Mouse (Mus musculus): ENCODE data around the gene Mef2a.

Mef2a gene

DNA sequence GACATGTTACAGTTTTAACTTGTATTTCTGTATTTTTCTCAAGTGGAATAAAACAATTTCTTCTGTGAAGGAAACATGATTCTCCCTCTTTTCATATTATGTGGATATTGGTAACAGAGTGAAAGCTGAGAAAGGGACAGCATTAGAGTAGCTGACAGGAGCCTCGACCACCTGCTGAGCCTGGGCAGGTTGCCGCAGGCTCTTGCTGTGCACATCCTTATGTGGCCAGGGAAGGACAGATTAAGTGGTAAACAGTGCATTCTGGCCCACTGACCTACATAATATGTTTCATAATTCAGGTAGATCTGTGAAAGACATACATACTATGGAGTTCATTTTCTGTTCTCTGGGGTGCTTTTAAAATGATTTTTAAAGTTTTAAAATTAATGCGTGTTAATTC is 144.3 kb downstream of the Mef2a start:
- POLR2A ChIA-PET, result interaction anchor here in 1 of 4 experiments (1.4 kb wide), 1 partner anchor 401 kb away, joined by 4 read pairs; no protein-coding TSS in a partner anchor
- CTCF ChIA-PET, result interaction anchor here (1.0 to 2.8 kb wide), 9 partner anchors 10 to 404 kb away, joined by 3 to 14 read pairs (median 5); no protein-coding TSS in a partner anchor

DNA sequence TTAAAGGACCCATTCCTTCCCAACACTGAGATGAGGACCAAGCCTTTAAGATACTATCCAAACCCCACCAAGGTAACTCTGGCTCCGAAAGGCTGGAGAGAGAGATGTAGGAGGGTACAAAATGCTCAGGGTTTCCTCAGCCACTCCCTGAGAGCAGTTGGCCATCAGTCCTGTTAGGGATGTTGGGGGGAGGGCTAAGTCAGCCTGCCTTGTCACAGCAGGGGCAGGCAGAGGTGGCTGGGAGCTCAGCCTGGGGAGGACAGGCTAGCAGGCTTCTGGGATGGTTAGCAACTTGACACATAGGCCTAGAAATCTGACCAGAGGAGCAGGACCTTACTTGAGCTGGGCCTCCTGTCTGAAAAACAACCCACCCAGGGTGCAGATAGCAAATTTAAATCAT is 145.1 kb downstream of the Mef2a start:
- POLR2A ChIA-PET, result interaction anchor here in 1 of 4 experiments (0.7 kb wide), 1 partner anchor 284 kb away, joined by 3 read pairs; no protein-coding TSS in a partner anchor
- CTCF ChIA-PET, result interaction anchor here in 1 of 4 experiments (1.1 kb wide), 1 partner anchor 29 kb away, joined by 3 read pairs; no protein-coding TSS in a partner anchor

DNA sequence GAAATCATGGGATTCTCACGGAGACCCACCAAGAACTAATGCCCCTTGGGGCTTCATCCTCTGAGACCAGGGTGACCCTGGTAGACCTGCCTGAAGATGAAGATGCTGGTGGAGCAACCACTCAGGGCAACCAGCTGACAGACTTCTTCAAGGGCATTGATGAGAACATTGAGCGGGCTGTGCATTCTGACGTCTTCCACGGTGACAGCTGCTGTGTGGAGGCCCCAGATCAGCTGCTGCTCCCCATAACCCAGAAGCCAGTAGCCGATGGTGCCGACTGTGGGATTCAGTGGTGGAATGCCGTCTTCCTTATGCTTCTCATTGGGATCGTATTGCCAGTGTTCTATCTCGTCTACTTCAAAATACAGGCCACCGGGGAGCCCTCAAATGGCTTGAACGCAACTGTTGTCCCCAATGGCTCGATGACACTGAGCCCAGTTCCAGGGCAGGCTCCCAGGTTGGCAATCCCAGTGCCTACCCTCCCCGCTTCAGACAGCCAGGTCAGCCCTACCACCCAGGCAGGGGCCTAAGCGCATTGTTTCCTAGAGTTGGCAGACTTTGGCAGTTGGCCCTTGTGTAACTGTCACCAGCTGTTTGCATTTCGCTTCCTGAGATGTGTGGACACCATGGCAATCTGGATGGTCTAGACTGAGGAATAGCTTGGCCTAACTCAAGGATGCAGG is 146.6 kb downstream of the Mef2a start:
- POLR2A ChIA-PET, result no interaction called here
- CTCF ChIA-PET, result no interaction called here

DNA sequence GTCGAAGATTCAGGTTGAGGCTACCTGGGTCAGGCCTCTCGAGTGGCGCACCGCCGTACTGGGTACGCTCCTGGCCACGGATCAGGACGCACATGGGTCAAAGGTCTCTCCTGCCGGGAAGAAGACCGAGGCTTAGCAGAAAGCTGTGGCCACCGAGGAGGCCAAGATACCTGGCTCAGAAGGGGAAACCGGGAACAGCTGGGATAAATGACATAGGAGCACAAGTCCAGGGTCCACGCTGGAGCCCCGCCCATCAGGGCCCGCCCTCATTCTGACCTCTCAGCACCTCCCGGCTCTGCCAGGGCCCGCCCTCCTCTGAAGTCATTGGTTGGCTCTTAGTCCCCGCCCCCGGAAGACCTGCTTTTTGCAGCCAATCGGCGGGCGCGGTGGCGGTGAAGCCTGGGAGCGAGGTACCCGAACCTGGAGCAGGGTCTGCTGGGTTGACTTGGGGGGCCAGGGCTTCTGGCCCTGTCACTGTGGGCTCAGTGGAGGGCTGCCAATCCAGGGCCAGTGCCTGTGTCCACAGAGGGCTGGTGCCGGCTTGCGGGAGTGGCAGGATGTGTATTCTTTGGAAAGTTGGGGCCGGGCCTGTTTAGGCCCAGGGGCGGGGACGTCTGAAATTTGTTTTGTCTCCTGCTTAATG is 150.3 kb downstream of the Mef2a start, which contains the start of gene Lysmd4:
TSS of gene Lysmd4 (plus strand) at position 325 of the 643 bp plus-strand sequence.
- CTCF ChIA-PET, result interaction anchor here in 2 of 4 experiments (0.6 to 0.7 kb wide), 2 partner anchors 23 kb away, joined by 3 read pairs; no protein-coding TSS in a partner anchor

DNA sequence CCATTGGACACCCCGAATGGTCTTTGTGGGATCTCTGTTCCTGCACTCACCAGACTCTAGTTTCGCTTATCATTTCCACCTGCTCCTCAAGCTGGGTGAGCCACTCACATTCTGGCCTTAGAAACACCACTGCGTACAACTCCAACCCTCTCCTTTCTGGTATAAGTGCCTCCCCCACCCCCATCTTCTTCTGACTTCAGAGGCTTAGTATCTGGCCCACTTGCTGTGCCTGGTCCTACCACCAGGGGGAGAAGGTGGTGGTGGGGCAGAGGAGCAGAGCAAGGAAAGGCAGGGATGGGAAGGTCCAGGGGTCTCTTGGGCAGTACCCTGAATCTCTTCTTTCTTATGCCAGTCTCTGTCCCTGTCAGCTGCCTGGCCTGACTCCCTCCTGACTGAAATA is 155.6 kb downstream of the Mef2a start:
- ChIA-PET CTCF (interaction anchor here in 3 of 4 experiments (0.6 to 2.2 kb wide), 3 partner anchors 12 to 524 kb away, joined by 3 to 5 read pairs (median 3); no protein-coding TSS in a partner anchor), POLR2A (interaction anchor here in 1 of 4 experiments (0.5 kb wide), 1 partner anchor 23 kb away, joined by 3 read pairs; no protein-coding TSS in a partner anchor)

More for the DNA sequence above, 150.3 kb downstream of the Mef2a start, which contains the start of gene Lysmd4:
- POLR2A ChIA-PET, result no interaction called here

DNA sequence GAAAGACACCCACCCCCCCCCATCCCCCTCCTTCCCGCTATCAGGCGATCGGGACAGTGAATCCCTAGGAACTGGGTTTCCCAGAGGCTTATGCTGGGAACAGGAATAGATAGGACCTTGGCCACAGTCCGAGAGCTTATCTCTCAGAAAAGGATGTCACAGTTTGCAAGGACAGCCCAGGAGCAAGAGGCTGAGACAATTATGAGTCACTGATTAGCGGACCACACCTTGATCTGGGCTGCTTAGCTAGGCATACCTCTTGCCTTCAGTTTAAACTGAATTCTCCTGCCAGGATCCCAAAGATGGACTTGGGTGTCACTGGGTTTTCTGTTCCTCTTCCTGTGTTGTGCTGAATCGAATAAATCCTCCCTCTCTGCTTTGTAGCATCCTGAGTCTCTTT is 156.3 kb downstream of the Mef2a start:
- POLR2A ChIA-PET, result no interaction called here
- CTCF ChIA-PET, result interaction anchor here in 1 of 4 experiments (1.2 kb wide), 1 partner anchor 13 kb away, joined by 3 read pairs; no protein-coding TSS in a partner anchor

DNA sequence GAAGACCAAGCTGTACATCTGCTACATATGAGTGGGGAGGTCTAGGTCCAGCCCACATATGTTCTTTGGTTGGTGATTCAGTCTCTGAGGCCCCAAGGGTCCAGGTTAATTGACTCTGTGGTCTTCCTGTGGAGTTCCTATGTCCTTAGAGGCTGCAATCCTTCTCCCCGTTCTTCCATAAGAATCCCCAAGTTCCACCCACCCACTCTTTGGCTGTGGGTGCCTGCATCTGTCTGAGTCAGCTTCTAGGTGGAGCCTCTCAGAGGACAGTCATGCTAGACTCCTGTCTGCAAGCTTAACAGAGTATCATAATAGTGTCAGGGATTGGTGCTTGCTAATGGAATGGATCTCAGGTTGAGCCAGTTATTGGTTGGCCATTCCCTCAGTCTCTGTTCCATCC is 159.1 kb downstream of the Mef2a start:
- POLR2A ChIA-PET, result interaction anchor here in 1 of 4 experiments (0.7 kb wide), 1 partner anchor 847 kb away, joined by 5 read pairs; no protein-coding TSS in a partner anchor
- CTCF ChIA-PET, result interaction anchor here in 2 of 4 experiments (1.5 to 2.1 kb wide), 2 partner anchors 14 kb away, joined by 4 to 6 read pairs; no protein-coding TSS in a partner anchor

DNA sequence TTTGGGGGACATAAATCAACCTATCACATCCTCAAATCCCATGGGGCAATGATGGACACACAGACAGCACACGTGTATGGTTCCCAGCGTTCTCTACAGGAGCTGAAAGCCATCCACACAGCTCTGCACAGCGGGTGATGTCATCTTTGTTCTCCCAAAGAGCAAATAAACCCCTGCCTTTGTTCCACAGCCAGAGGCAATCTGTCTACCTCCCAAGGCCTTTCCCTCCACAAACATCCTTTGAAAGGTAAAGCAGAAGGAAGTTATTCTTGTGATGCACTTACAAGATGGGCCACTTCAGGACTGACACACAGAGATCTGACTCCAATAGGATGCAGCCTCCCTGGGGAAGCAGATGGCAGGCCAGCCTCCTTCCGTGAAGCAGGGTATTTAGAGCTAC is 160.7 kb downstream of the Mef2a start:
- ChIA-PET POLR2A (no interaction called here), CTCF (interaction anchor here in 3 of 4 experiments (0.6 to 2.6 kb wide), 3 partner anchors 13 to 150 kb away, joined by 3 to 8 read pairs (median 8); no protein-coding TSS in a partner anchor)

DNA sequence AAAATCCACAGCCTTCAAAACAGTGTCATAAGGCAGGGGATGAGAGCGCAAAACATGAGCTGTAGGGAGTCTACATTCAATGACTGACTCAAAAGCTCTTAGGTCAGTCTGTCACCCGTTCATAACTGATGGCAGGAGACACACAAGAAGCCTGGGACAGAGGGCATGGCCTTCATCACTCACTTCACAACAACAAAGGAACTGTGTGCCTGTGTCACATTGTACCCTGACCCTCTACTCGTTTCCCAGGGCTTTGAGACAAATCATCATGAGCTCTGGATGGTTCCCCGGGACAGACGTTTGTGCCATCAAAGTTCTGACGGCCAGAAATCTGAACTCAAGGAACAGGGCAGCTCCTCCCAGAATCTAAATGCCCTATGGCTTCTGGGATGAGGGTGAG is 161.3 kb downstream of the Mef2a start:
- CTCF ChIA-PET, result interaction anchor here in 3 of 4 experiments (0.8 to 2.6 kb wide), 3 partner anchors 12 kb away, joined by 4 to 8 read pairs (median 8); no protein-coding TSS in a partner anchor

DNA sequence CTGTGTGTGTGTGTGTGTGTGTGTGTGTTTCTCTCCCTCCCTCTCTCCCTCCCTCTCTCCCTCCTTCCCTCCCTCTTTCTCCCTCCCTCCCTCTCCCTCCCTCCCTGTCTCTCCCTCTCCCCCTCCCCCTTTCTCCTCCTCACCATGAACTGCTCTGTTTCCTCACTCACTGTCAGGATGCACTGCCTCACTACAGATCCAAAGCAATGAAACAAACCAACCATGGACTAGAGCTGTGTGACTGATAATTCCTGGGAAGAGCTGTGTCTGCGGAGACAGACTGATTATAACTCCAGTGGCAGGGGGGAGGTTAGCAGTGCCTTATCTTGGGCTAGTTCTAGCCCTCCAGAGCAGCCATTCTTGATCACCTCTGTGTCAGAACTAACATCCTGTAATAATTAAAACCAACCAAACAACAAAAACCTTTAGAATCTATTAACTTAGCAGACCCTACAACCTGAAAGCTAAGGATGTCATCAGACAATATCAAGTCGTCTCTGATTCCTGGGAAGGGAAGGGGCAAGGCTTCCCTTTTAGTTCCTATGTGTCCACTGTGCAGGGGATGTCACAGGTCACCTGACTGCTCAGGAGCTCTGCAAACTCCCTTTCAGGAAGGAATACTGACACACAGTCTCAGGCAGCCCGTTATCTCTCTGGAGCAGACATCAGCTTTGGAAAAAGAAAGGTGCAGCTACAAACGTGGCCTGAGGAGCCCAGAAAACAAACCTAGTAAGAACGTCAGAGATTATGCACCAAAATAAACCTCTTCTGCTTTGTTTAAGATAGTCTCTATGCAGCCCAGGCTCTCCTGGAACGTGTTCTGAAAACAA is 162.4 kb downstream of the Mef2a start:
- ChIA-PET CTCF (interaction anchor here in 3 of 4 experiments (0.7 to 2.6 kb wide), 4 partner anchors 11 to 33 kb away, joined by 3 to 8 read pairs (median 6); no protein-coding TSS in a partner anchor), POLR2A (interaction anchor here in 1 of 4 experiments (0.6 kb wide), 1 partner anchor 1709 kb away, joined by 3 read pairs; no protein-coding TSS in a partner anchor)

More for the DNA sequence above, 161.3 kb downstream of the Mef2a start:
- POLR2A ChIA-PET, result no interaction called here

DNA sequence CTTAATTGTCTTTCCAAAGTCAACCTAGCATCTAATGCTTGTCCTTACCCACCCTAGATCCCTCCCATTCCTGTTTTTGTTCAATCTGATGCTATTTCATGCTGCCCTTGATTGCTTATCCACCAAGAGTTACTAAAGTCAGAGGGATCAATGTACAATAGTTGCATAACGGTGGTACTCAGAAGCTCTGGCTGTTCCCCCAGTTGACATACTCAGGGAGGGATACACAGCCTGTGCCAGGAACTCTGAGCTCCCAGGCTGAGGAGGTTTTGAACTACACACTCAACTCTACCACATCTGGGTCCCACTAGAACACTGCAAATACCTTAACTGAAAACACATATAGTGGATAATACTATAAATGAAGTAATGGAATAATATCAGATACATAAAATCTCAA is 164.3 kb downstream of the Mef2a start:
- CTCF ChIA-PET, result interaction anchor here in 3 of 4 experiments (1.2 to 1.4 kb wide), 3 partner anchors 9 kb away, joined by 5 to 6 read pairs (median 5); no protein-coding TSS in a partner anchor
- POLR2A ChIA-PET, result no interaction called here

DNA sequence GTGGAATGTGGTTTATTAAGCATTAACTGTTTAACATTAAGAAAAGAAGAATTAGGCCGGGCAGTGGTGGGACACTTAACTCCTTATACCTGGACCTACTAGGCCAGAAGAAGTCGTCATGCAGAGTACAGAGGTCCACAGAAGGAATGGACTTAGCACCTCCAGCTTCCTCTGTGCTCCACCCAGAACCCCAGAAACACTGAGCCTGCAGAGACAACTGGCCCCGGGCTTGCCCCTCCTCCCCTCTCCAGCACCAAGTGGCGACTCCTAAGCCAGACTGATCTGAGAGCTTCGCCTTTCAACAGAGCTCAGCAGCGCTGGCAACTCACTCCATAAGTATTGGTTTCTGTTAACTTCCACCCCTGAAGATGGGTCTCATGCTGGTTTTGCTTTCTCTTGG is 165.0 kb downstream of the Mef2a start:
- CTCF ChIA-PET, result interaction anchor here (0.6 to 1.4 kb wide), 5 partner anchors 8 to 419 kb away, joined by 5 to 7 read pairs (median 5); no protein-coding TSS in a partner anchor
- POLR2A ChIA-PET, result no interaction called here

DNA sequence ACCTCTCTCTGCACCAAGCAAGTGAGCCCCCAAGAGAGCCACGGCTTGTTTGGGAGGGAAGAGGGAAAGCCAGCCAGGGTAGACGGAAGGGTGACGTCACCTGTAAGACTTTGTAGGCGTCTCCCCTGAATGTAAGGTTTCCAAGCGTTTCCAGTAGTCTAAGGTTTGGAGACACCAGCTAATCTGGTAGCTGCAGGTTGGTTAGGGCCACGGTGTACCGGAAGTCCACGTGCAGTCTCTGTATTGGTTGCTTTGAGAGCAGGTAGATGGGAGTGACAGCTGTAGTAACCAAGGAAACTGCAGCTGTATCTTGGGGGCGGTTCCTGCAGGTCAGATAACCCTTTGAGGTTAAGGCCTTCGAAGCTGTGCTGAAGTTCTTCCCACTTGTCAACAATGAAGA is 166.2 kb downstream of the Mef2a start:
- ChIA-PET CTCF (interaction anchor here in 2 of 4 experiments (0.6 to 1.3 kb wide), 2 partner anchors 9 to 145 kb away, joined by 5 read pairs; no protein-coding TSS in a partner anchor), POLR2A (no interaction called here)

DNA sequence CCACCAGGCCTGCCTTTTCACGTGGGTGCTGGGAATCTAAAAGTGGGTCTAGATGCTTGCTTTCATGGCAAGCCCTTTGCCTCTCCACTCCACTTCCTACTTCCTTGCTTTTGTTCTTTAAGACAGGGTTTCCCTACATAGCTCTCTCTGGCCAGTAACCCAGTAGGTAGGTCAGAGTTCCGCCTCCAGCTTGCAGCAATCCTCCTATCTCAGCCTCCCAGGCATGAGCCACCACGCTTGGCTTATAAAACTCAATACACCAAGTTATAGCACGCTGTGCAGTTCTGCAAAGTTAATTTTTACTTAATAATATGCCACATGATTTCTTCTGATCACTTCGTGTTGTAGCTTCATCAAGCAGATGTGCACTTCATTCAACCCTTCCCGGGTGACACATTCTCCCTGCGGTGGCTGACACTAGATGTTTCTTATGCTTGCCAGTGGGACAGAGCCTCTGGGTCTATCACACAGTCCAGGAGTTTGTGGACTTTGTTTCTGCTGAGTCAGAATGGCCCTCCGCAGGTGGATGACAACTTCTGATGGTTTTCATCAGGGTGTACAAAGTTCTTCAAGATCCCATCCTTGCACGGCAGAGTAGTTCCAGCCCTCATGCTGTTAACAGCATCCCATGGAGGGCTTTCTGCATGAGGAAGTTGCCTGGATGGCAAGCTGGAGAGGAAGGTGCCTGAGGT is 166.8 kb downstream of the Mef2a start:
- CTCF ChIA-PET, result interaction anchor here in 2 of 4 experiments (0.6 to 1.3 kb wide), 2 partner anchors 144 to 1070 kb away, joined by 5 read pairs; no protein-coding TSS in a partner anchor
- POLR2A ChIA-PET, result no interaction called here

DNA sequence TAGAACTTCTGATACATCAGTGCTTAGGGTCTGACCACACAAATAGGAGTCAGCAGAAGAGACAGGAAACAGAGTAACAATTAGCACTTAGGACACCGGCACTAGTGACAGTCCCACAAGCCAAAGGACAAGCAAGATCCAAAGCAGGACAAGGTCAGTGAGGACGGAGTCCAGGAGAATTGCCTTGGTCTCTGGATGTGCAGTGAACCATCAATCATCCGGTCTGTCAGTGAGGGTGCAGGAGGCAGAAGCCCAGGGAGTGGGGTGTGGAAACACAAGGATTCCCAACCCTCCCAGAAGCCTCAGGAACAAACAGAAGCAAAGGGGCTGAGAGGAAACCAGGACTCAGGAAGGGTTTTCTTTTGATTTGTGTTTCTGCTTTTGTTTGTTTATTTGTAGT is 169.0 kb downstream of the Mef2a start:
- POLR2A ChIA-PET, result no interaction called here
- CTCF ChIA-PET, result no interaction called here

DNA sequence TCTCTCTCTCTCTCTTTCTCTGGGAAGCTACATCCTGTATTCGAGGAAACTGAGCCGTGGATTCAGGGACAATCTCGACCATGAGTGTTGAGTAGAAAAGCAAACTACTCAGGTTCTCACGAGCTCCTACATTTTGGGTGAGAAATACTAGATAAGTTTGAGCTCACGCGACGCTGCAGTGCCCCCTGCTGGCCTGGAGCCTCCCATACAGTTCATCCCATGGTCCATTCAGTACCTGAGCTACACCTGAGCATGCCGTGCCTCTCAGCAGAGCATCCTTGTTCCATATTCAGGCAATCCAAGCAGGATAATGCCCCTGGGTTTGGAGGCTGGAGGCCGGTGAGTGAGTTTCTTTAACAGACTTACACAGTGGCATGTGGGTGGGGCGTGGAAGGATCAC is 173.2 kb downstream of the Mef2a start:
- ChIA-PET CTCF (interaction anchor here (0.5 to 2.2 kb wide), 74 partner anchors 8 to 1968 kb away, joined by 3 to 19 read pairs (median 5); partner anchors contain the start of genes Adamts17 (in 3 of the 4), Lysmd4 (in 2 of the 4) and Synm (in 1 of the 4)), POLR2A (interaction anchor here in 2 of 4 experiments (0.7 kb wide), 3 partner anchors 18 to 537 kb away, joined by 4 to 6 read pairs (median 5); no protein-coding TSS in a partner anchor)

DNA sequence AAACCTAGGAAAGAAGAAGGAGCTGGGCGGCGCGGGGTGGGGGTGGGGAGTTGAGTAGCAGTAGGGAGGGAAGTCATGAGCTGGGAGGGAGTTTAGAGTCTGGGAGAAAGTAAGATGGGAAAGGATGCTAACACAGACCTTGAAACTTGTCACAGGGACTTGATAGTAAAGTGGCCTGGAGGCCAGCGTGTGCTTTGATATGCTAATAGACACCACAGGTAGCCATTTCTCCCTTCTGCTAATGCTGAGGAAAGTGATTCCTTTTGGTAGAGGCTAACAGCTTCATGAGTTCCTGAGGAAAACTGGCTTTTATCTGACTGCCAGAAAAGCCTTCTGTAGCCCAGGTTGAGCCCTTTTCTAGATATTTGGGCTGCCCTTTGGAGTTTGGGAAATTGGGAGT is 188.9 kb downstream of the Mef2a start:
- ChIA-PET POLR2A (no interaction called here), CTCF (interaction anchor here in 2 of 4 experiments (0.6 to 1.3 kb wide), 3 partner anchors 16 to 426 kb away, joined by 4 to 6 read pairs (median 4); no protein-coding TSS in a partner anchor)

All from embryonic stem cell, embryonic (primary cell).